Mouse (Mus musculus) bone marrow, adult 2 months (tissue): ENCODE data around the gene Ppox. TPM values are rescaled to one million over a fixed set of nuclear protein-coding genes. Genes with fewer than 3 reads are reported as not detected.

Experiments used
- H3K27ac ChIP-seq: fragments of 200-500 bp; 2 replicates; pipeline ENCODE4 v1.5.1; 2012; ENCODE audit warnings: low read depth, mild to moderate bottlenecking, control low read depth, inconsistent platforms, low read length; ENCODE audit not compliant: control insufficient read depth, poor library complexity, insufficient read depth
- H3K4me1 ChIP-seq: fragments of 200-500 bp; 2 replicates; pipeline ENCODE4 v1.6.1; 2011; ENCODE audit warnings: low read length; ENCODE audit not compliant: control insufficient read depth, insufficient read depth
- H3K4me3 ChIP-seq: fragments of 200-500 bp; replicated peaks from 2 replicates; pipeline ENCODE3; 2011; ENCODE audit warnings: mild to moderate bottlenecking, low read depth, low read length, control low read depth; ENCODE audit not compliant: control insufficient read depth
- CTCF ChIP-seq: fragments of 200-500 bp; IDR thresholded peaks from 2 replicates; pipeline ENCODE4 v1.5.1; 2011; ENCODE audit warnings: low read length, control low read depth; ENCODE audit not compliant: control insufficient read depth, insufficient read depth
- POLR2A ChIP-seq: fragments of 200-500 bp; IDR thresholded peaks from 2 replicates; pipeline ENCODE4 v1.6.1; 2011; ENCODE audit warnings: low read depth, mild to moderate bottlenecking, control low read depth, low read length, borderline replicate concordance; ENCODE audit not compliant: control insufficient read depth
- WGBS: fragments of 180-500 bp; shearing (Covaris S2); methylation state at CpG from one replicate; pipeline ENCODE4 v1.1.7; 2018; 5-methylcytosine and 5-hydroxymethylcytosine counted together
- polyA plus RNA-seq: library from polyadenylated mRNA; stranded (reverse); fragments of >200 nt; gene quantifications from 2 replicates; pipeline ENCODE4 v1.2.4, GENCODE M21; 2011; ENCODE audit warnings: low replicate concordance; ENCODE audit not compliant: missing spikeins, insufficient read depth, insufficient read length

Gene Ppox
- polyA plus RNA-seq, 1 experiment = 282 TPM

DNA sequence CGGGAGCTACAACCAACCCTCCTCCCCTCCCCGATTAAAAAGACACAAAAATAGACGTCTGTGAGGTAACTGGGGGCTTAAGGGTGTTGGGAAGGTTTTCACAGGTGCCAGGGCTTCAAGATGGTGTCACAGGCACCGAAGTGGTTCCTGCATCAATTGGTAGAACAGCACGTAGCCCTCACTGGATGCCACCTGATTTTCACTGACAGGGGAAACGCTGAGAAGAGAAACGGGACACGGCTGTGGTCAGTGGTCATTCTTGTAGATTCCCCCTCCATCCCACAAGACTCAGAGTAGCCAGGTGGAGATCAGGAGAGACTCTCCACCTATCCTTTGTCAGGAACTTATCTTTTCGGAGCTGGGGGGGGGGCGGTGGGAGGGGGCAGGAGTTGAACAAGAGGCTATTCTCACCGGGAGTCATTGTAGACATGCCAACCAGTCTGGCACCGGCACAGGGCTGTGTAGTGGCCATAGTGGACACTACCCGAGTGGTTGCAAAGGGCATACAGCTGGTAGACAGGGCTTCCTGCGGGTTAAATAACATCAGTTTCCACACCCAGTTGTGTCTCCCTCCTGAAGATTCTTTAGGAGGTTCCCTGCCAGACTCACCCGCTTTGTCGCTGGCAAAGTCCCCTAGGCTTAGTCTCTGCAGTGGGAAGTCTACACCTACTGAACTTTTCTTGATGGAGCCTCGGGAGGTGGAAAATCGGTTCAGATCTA lies 1.3 kb upstream of the Ppox start:
- peak overlapping the region; percentile 24 for H3K27ac ChIP-seq
- H3K4me1 ChIP-seq = peaks cover 1% of the 10 kb centered on the region; the same call in 1 of the 2 replicates
- TF ChIP-seq CTCF = no peak
- TF ChIP-seq POLR2A = no peak

GRCm38 (mm10) chr1:171281528-171281923 lies 540 bp upstream of the Ppox start:
- TF ChIP-seq POLR2A = 0 out of 2 replicates have a peak, but pooled peaks have one; percentile 14
- TF ChIP-seq CTCF = peak; percentile 82
- peak overlapping the region; percentile 70 for H3K4me3 ChIP-seq
- H3K4me1 ChIP-seq = peaks cover 1% of the 10 kb centered on the region; the same call in 1 of the 2 replicates
- H3K27ac ChIP-seq = peak overlapping the region; percentile 85
- 2% methylated on average over 10 of the region's 10 CpGs for whole genome bisulfite sequencing

More for the DNA sequence above, 1.3 kb upstream of the Ppox start:
- H3K4me3 ChIP-seq = peak overlapping the region; percentile 64
- WGBS = 72% methylated on average over 18 of the region's 18 CpGs

GRCm38 (mm10) chr1:171280250-171280915 lies 603 bp downstream of the Ppox start:
- Histone ChIP-seq H3K4me3 (peak overlapping the region; percentile 70), H3K4me1 (peaks cover 1% of the 10 kb centered on the region; the same call in 1 of the 2 replicates), H3K27ac (peak overlapping the region; percentile 85)
- 5% methylated on average over 25 of the region's 25 CpGs for WGBS
- TF ChIP-seq POLR2A = no peak
- TF ChIP-seq CTCF = no peak

GRCm38 (mm10) chr1:171279721-171280120 lies 1.3 kb downstream of the Ppox start:
- no peak for TF ChIP-seq POLR2A
- TF ChIP-seq CTCF = no peak
- peak overlapping the region; percentile 70 for H3K4me3 ChIP-seq
- peaks cover 1% of the 10 kb centered on the region; the same call in 1 of the 2 replicates for H3K4me1 ChIP-seq
- H3K27ac ChIP-seq = peak overlapping the region; percentile 85
- 80% methylated on average over 5 of the region's 5 CpGs for WGBS

- no peak for TF ChIP-seq POLR2A
- no peak for TF ChIP-seq CTCF
- Histone ChIP-seq H3K4me1 (peaks cover 1% of the 10 kb centered on the region; the same call in 1 of the 2 replicates), H3K27ac (no peak overlapping the region), H3K4me3 (peak overlapping the region; percentile 70)
- WGBS = 92% methylated on average over 14 of the region's 14 CpGs
These were observed 1.8 kb downstream of the Ppox start for GRCm38 (mm10) chr1:171279012-171279705.

DNA sequence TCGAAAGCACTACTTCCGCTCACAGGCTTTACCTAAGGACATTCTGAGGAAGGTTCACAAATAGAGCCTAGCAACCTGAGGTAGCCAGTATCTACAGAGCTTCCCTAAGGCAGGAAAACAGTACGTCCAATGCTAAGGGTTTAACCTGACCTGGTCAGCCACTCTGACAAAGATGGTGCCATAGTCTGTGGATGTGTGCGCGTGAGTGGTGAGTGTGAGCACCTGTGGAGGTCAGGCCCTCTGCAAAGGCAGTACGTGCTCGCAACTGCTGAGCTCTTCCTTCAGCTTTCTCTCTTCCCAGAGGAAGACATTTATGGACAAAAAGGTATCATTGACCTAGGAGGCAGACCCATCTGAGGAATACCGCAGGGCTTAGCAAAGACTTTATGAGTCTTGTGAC lies 2.5 kb downstream of the Ppox start:
- H3K4me1 ChIP-seq = peaks cover 1% of the 10 kb centered on the region; the same call in 1 of the 2 replicates
- H3K27ac ChIP-seq = no peak overlapping the region
- TF ChIP-seq CTCF = no peak
- peak overlapping the region; percentile 23 for H3K4me3 ChIP-seq
- 96% methylated on average over 8 of the region's 8 CpGs for WGBS

GRCm38 (mm10) chr1:171277736-171278135 lies 3.2 kb downstream of the Ppox start:
- WGBS = 91% methylated on average over 10 of the region's 10 CpGs
- Histone ChIP-seq H3K4me1 (peaks cover 1% of the 10 kb centered on the region; the same call in 1 of the 2 replicates), H3K4me3 (no peak overlapping the region)

GRCm38 (mm10) chr1:171276110-171276748 lies 4.8 kb downstream of the Ppox start:
- no peak overlapping the region for H3K4me3 ChIP-seq
- H3K27ac ChIP-seq = no peak overlapping the region
- TF ChIP-seq CTCF (no peak), POLR2A (no peak)
- H3K4me1 ChIP-seq = peaks cover 3% of the 10 kb centered on the region; the same call in 1 of the 2 replicates
- 84% methylated on average over 14 of the region's 14 CpGs for WGBS

More at GRCm38 (mm10) chr1:171277736-171278135, 3.2 kb downstream of the Ppox start:
- TF ChIP-seq CTCF = no peak
- no peak for TF ChIP-seq POLR2A
- no peak overlapping the region for H3K27ac ChIP-seq
